ENCODE assay signal across 10 mouse cellular contexts in the genomic region with DNA sequence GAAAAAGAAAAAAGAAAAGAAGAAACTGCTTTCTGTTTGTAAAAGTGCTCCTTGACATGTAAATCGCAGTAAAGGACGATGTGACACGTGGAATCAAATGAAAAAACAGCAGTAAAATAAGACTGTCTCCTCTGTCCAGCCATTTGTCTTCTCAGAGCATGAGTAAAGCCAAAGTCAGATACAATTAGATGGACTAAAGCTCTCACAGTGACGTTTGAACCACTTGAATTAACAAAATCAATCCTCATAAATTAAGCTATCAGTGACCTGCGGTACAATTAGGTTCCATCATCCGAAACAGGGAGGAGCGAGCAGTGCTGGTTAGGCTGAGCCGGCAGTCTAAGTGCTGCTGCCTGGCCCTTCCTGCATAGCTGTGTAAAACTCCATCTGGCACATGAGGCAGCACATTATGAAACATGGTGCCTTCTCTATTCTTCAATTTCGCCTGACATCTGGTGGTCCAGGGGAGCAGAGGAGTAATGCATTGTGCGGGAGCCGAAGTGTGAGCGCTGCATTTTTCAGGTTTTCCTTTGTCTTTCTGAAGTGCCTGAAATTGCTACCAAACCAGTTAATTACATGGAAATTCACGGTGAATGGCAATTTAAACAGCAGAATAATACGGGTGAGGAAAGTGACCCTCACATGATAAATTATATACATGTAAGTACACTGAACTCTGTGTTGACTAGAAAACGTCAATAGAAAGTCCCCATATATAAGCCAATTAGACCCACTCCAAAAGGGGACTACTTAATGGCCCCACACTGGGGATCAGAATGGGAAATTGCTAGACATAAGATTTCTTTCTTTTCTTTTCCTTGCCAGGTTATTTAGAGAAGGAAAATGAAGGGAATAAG.
DNase-seq lines count a peak whose midpoint lies in the region; ATAC-seq lines count a peak whose summit lies in the region.
"Had no signal": no experiment of that assay in that cellular context is flagged by ENCODE, and none has a peak within 500 bp of the region (broad histone marks: within the 10 kb centered on the region; RNA-seq: fewer than 3 reads in every experiment).

No protein-coding gene starts in this region.

- H3K4me2 ChIP-seq in limb, embryonic 15.5 days = 0 out of 2 replicates have a peak overlapping the region, but pooled peaks have one; percentile 5
- H3K4me2 ChIP-seq: stomach, embryonic 15.5 days had no signal

- H3K36me3 ChIP-seq in limb, embryonic 15.5 days = no peaks in the 10 kb centered on the region
- H3K36me3 ChIP-seq: stomach, embryonic 15.5 days had no signal

- no peaks in the 10 kb centered on the region for H3K9me3 ChIP-seq in limb, embryonic 15.5 days
- H3K9me3 ChIP-seq: stomach, embryonic 15.5 days had no signal

- no peak overlapping the region for H3K9ac ChIP-seq in limb, embryonic 15.5 days
- H3K9ac ChIP-seq: stomach, embryonic 15.5 days had no signal

- WGBS in limb, embryonic 15.5 days = 30% methylated on average over 15 of the region's 15 CpGs

- no peak overlapping the region for H3K4me3 ChIP-seq in limb, embryonic 15.5 days
- H3K4me3 ChIP-seq: stomach, embryonic 15.5 days had no signal

- ATAC-seq in limb, embryonic 15.5 days (ENCODE audit: insufficient number of reproducible peaks, low FRiP score, low TSS enrichment, low read depth) = no peak

- H3K27me3 ChIP-seq in limb, embryonic 15.5 days = no peaks in the 10 kb centered on the region
- H3K27me3 ChIP-seq: CH12.LX; stomach, embryonic 15.5 days had no signal

- no peaks in the 10 kb centered on the region for H3K4me1 ChIP-seq in limb, embryonic 15.5 days
- H3K4me1 ChIP-seq: stomach, embryonic 15.5 days had no signal

- peak; percentile 28 for DNase-seq in layer of hippocampus, adult 11-12 months (ENCODE audit: low spot score)
- no peak for DNase-seq in layer of hippocampus, adult 9-10 months (ENCODE audit: low spot score)
- peak; percentile 10 for DNase-seq in kidney, postnatal 14 days
- peak; percentile 27 for DNase-seq in right cerebral cortex, postnatal 4 days
- DNase-seq in cerebellum, adult 9-11 months = no peak
- DNase-seq in ovary, adult 18-20 months (ENCODE audit: low spot score) = no peak
- DNase-seq in spleen, adult 12 weeks (ENCODE audit: low spot score) = no peak

- H3K27ac ChIP-seq in limb, embryonic 15.5 days = no peak overlapping the region
- H3K27ac ChIP-seq: stomach, embryonic 15.5 days had no signal

Comparison
In these comparisons a context has a peak if more than half of its experiments do, and no peak if none do; other contexts are left out.
1. DNase-seq: peak in layer of hippocampus, adult 11-12 months (single experiment), kidney, postnatal 14 days (single experiment) and right cerebral cortex, postnatal 4 days (single experiment); none in layer of hippocampus, adult 9-10 months (single experiment), cerebellum, adult 9-11 months (single experiment), ovary, adult 18-20 months (single experiment) and spleen, adult 12 weeks (single experiment).